Mouse (Mus musculus) layer of hippocampus, postnatal 10 days (tissue): Measurements from ENCODE around the gene Gm8356. TPM values are rescaled to one million over a fixed set of nuclear protein-coding genes. Genes with fewer than 3 reads are reported as not detected.
"Not testable (repeated sequence)": the region's sequence is repeated elsewhere in the genome, so short reads cannot be mapped to it uniquely, and the experiment has no call there.

ENCODE experiments used
- DNase-seq, 2 experiments: peaks; one replicate each; pipeline ENCODE4 v3.0.0; 2021; ENCODE audit warnings: low spot score in 2 of 2
- long read RNA-seq: library from polyadenylated mRNA; stranded (forward); transcript quantifications from one replicate; pipeline ENCODE4 v2.0.0, GENCODE M21; 2023
- total RNA-seq, 2 experiments: library from RNA; stranded (reverse); gene quantifications; 2 replicates each; pipeline ENCODE4 v1.2.3; 2021

The Gm8356 gene
- not detected for total RNA-seq
- long read RNA-seq = 0 reads

DNA sequence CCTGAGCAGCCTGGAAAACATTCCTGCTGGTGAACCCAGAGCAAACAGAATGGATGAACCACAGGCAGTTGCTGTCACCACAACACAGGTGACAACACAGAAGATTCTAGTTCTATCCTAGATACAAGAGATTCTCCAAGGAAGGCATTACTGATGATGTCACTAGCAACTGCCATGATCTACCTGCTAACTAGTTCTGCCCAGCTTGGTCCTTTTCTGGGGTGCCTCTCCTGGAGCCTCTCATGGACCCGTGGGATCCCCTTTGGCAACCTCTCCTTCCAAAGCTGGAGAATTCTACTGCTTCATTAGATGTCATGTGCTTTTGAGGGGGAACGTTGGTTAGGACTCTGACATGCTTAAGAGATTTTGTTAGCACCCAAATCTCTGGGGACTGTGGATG lies at the start of gene Gm8356:
TSS of gene Gm8356 (minus strand) at position 101 of the 400 bp plus-strand sequence.
- not testable (repeated sequence) for DNase-seq

DNA sequence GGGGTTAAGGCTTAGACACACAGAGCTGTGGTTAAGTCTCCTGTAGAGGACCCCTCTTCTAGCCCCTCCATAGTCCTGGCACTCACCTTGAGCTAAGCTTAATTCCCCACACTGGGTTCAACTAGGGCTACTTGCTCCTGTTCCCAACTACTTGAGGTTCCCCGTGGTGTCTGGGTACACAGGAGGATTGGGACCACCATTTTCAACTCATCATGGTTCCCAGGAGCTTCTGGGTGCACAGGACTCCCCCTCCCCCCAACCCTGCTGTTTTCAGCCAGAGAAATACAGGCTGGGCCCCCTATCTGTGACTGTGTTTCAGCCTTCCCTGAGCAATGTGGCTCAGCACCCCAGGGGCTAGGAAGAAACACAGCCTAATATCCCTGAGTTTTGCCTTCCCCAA lies 50.8 kb downstream of the Gm8356 start:
- DNase-seq = not testable (repeated sequence)

DNA sequence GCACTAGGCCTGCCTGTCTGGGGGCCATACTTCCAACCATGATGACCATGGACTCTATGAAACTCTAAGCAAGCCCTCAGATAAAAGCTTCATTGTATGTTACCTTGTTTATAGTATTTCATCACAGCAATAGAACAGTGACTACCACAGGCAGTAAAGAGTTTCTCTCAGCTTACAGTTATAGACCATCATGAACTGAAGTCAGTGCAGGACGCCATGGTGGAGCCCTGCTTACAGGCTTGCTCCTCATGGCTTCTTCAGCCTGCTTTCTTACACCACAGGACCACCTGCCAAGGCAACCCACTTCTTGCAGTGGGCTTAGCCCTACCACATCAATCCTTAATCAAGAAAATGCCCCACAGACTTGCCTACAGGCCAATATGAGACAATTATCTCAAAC lies 51.5 kb downstream of the Gm8356 start:
- not testable (repeated sequence) for DNase-seq

DNA sequence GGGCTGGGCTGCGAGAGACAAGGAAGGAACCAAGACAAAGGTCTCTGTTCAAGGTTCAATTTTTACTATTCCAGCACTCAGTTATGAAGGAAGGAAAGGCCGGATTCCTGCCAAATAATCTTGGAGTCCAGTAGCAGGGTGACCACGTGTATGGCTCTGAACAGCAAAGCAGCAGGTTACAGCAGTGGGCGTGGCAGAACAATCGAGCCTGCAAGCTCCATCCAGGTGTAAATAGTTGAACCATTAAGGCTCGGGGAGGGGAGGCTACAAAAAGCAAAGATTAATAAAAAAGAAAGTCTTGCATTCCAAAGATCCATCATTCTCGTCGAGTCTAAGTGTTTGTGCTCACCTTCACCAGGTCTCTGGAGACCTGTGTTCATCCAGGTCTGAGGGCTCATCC lies 55.0 kb downstream of the Gm8356 start:
- DNase-seq = not testable (repeated sequence)

Other genes with a start within 250 kb of the Gm8356 start
- not detected for gene Gm21103, start 232.4 kb downstream of the Gm8356 start, total RNA-seq
- not detected for gene Gm3618, start 193.6 kb downstream of the Gm8356 start, total RNA-seq
- not detected for gene Gm16440, start 147.0 kb downstream of the Gm8356 start, total RNA-seq
- 1 to 10 TPM in 1 of 2 experiments, not detected in 1; 6.8 TPM for gene Gm3591, start 124.8 kb downstream of the Gm8356 start, total RNA-seq
- not detected for gene Gm3594, start 92.7 kb downstream of the Gm8356 start, total RNA-seq
- under 1 TPM in 1 of 2 experiments, not detected in 1; 0.40 TPM for gene Gm3629, start 53.3 kb upstream of the Gm8356 start, total RNA-seq
- gene Gm3460, start 85.1 kb upstream of the Gm8356 start, total RNA-seq = not detected
- under 1 TPM in 1 of 2 experiments, not detected in 1; 0.23 TPM for gene Gm10251, start 146.9 kb upstream of the Gm8356 start, total RNA-seq
- gene Gm8050, start 183.0 kb upstream of the Gm8356 start, total RNA-seq = not detected
- 1 to 10 TPM; 3.5 to 3.6 TPM for gene Gm3636, start 205.0 kb upstream of the Gm8356 start, total RNA-seq
- gene Gm8362, start 237.1 kb upstream of the Gm8356 start, total RNA-seq = not detected